ENCODE assay signal across 30 mouse cellular contexts in genomic region chr11:84865268-84865667, GRCm38 (mm10). TPM values are rescaled to one million over a fixed set of nuclear protein-coding genes. Genes with fewer than 3 reads are reported as not detected.
DNase-seq lines count a peak whose midpoint lies in the region; ATAC-seq and TF ChIP-seq lines count a peak whose summit lies in the region.
"Had no signal": no experiment of that assay in that cellular context is flagged by ENCODE, and none has a peak within 500 bp of the region (broad histone marks: within the 10 kb centered on the region; RNA-seq: fewer than 3 reads in every experiment).

No protein-coding gene starts in this region.

- H3K27me3 ChIP-seq in liver, adult 2 months (ENCODE audit: control insufficient read depth, insufficient read depth, low read length) = no peaks in the 10 kb centered on the region
- no peaks in the 10 kb centered on the region for H3K27me3 ChIP-seq in liver, embryonic 14.5 days (ENCODE audit: control insufficient read depth, insufficient read depth, low read length)
- H3K27me3 ChIP-seq in midbrain, embryonic 11.5 days (ENCODE audit: control insufficient read depth, insufficient read depth, low read length) = no peaks in the 10 kb centered on the region
- H3K27me3 ChIP-seq: forebrain, embryonic 15.5 days; hindbrain, embryonic 13.5 days; limb, embryonic 13.5 days; Patski had no signal

- H3K4me1 ChIP-seq in liver, adult 2 months (ENCODE audit: control insufficient read depth, insufficient read depth, low read length) = peaks cover 22% of the 10 kb centered on the region
- H3K4me1 ChIP-seq in liver, embryonic 14.5 days (replicated peaks; ENCODE audit: control insufficient read depth in 2 of 2, insufficient read depth in 2 of 2, low read length in 1 of 2) = peaks cover 16 to 19% of the 10 kb centered on the region in 2 experiments
- peaks cover 11% of the 10 kb centered on the region for H3K4me1 ChIP-seq in midbrain, embryonic 11.5 days (ENCODE audit: control insufficient read depth, insufficient read depth, low read length)

- DNase-seq in kidney, adult 11 months = peak; percentile 56
- no peak for DNase-seq in kidney, postnatal 10 days
- peak; percentile 93 for DNase-seq in liver, adult 2 months (ENCODE audit: extremely low read depth, low read depth, low spot score)
- no peak for DNase-seq in liver
- DNase-seq in liver, embryonic 14.5 days (ENCODE audit: low read depth in 3 of 3, low spot score in 3 of 3) = no peak
- DNase-seq in midbrain, embryonic 11.5 days (ENCODE audit: low spot score, missing footprints) = no peak
- DNase-seq in thymus, postnatal 0 days (ENCODE audit: low spot score) = no peak
- DNase-seq in cerebellum, adult 8-10 months = no peak
- DNase-seq: adrenal gland, postnatal 10 days; cerebellum, adult 9-10 months; cerebellum, postnatal 36 days; gastrocnemius, postnatal 25 days; heart, adult 11 months; heart, postnatal 4 days; lung, embryonic 14.5 days; lung, postnatal 14 days; right cerebral cortex, adult 18-20 months; spleen, adult 18-20 months; thymus, adult 2 months; thymus, postnatal 4 days had no signal

- H3K79me2 ChIP-seq in liver, adult 2 months (ENCODE audit: control insufficient read depth, insufficient read depth, low read length) = peaks cover 17% of the 10 kb centered on the region

- no peak for TF ChIP-seq POLR2A in liver, adult 2 months (IDR thresholded peaks at IDR 0.05; ENCODE audit: extremely low read depth, insufficient read depth, low read length)

- TF ChIP-seq EP300 in liver, embryonic 14.5 days (IDR thresholded peaks at IDR 0.05; ENCODE audit: low read depth) = no peak

- H3K4me3 ChIP-seq in liver, adult 2 months (ENCODE audit: insufficient read depth, low read depth, low read length) = no peak overlapping the region
- no peak overlapping the region for H3K4me3 ChIP-seq in liver, embryonic 14.5 days (ENCODE audit: insufficient read depth in 1 of 2, low read depth in 2 of 2, low read length in 2 of 2)
- no peak overlapping the region for H3K4me3 ChIP-seq in midbrain, embryonic 11.5 days (ENCODE audit: low read depth, low read length)
- H3K4me3 ChIP-seq: forebrain, embryonic 10.5 days; forebrain, embryonic 15.5 days; heart, embryonic 10.5 days; hindbrain, embryonic 13.5 days; left cerebral cortex, adult 2 months; limb, embryonic 13.5 days; midbrain, embryonic 10.5 days had no signal

- 11% methylated on average over 2 of the region's 2 CpGs for WGBS in liver, adult 2 months
- WGBS in liver, embryonic 14.5 days (ENCODE audit: insufficient replicate concordance) = 62% methylated on average over 2 of the region's 2 CpGs
- WGBS in midbrain, embryonic 11.5 days = 75% methylated on average over 2 of the region's 2 CpGs

- TF ChIP-seq CTCF in liver, adult 2 months (IDR thresholded peaks at IDR 0.05; ENCODE audit: low read depth, low read length) = no peak
- no peak for TF ChIP-seq CTCF in liver, embryonic 14.5 days (IDR thresholded peaks at IDR 0.05; ENCODE audit: low read depth)

- peaks cover 22% of the 10 kb centered on the region for H3K36me3 ChIP-seq in liver, adult 2 months (ENCODE audit: control insufficient read depth, insufficient read depth, low read length)
- H3K36me3 ChIP-seq in liver, embryonic 14.5 days (replicated peaks; ENCODE audit: control insufficient read depth, insufficient read depth, low read depth) = peaks cover 47% of the 10 kb centered on the region
- no peaks in the 10 kb centered on the region for H3K36me3 ChIP-seq in midbrain, embryonic 11.5 days (ENCODE audit: control insufficient read depth, insufficient read depth, low read length)

- no peak overlapping the region for H3K9ac ChIP-seq in liver, adult 2 months (ENCODE audit: low read depth, low read length)
- H3K9ac ChIP-seq in liver, embryonic 14.5 days (replicated peaks) = no peak overlapping the region
- no peak overlapping the region for H3K9ac ChIP-seq in midbrain, embryonic 11.5 days (ENCODE audit: low read length)
- H3K9ac ChIP-seq: forebrain, embryonic 15.5 days; hindbrain, embryonic 13.5 days; limb, embryonic 13.5 days; lung, embryonic 14.5 days had no signal

- no peaks in the 10 kb centered on the region for H3K9me3 ChIP-seq in liver, embryonic 14.5 days (ENCODE audit: control insufficient read depth, low read length)
- H3K9me3 ChIP-seq in midbrain, embryonic 11.5 days (ENCODE audit: control insufficient read depth, low read length) = no peaks in the 10 kb centered on the region
- H3K9me3 ChIP-seq: forebrain, embryonic 10.5 days; forebrain, embryonic 15.5 days; heart, embryonic 10.5 days; hindbrain, embryonic 13.5 days; limb, embryonic 13.5 days; midbrain, embryonic 10.5 days had no signal

- peak overlapping the region; percentile 43 for H3K4me2 ChIP-seq in liver, embryonic 14.5 days (ENCODE audit: low read depth)
- H3K4me2 ChIP-seq in midbrain, embryonic 11.5 days = no peak overlapping the region
- H3K4me2 ChIP-seq: forebrain, embryonic 15.5 days; hindbrain, embryonic 13.5 days; limb, embryonic 13.5 days; lung, embryonic 14.5 days had no signal

- peak overlapping the region; percentile 91 for H3K27ac ChIP-seq in liver, adult 2 months (replicated peaks; ENCODE audit: insufficient read depth, low read depth, low read length)
- H3K27ac ChIP-seq in liver, embryonic 14.5 days = no peak overlapping the region
- no peak overlapping the region for H3K27ac ChIP-seq in midbrain, embryonic 11.5 days (ENCODE audit: low read depth, low read length)
- H3K27ac ChIP-seq: forebrain, embryonic 10.5 days; forebrain, embryonic 15.5 days; heart, embryonic 10.5 days; hindbrain, embryonic 13.5 days; left cerebral cortex, adult 2 months; limb, embryonic 13.5 days; midbrain, embryonic 10.5 days had no signal

- no peak for ATAC-seq in liver, embryonic 14.5 days (ENCODE audit: insufficient read depth)
- ATAC-seq in midbrain, embryonic 11.5 days (ENCODE audit: low FRiP score) = no peak
- ATAC-seq: forebrain, embryonic 15.5 days; intestine, embryonic 16.5 days; midbrain, embryonic 16.5 days; Patski had no signal

RNA-seq across cellular contexts. Expression of gene Ggnbp2, which starts 5.3 kb away (rescaled TPM):
- 84.9 and 96.4 TPM in 2 replicates for total RNA-seq in liver, adult 2 months (2014; rRNA removed)
- polyA plus RNA-seq in liver, adult 2 months (2012; rRNA removed) = 22.5 and 34.0 TPM in 2 replicates
- 37.4 and 63.7 TPM in 2 replicates for polyA plus RNA-seq in liver, embryonic 14.5 days (2012; rRNA removed)
- polyA plus RNA-seq in liver, embryonic 14.5 days (2014; fragmentation: Nextera tagmentation; extraction: Ambion mirVana) = 48.5 and 52.9 TPM in 2 replicates
- 71.0 and 75.4 TPM in 2 replicates for polyA plus RNA-seq in midbrain, embryonic 11.5 days (2014; fragmentation: Nextera tagmentation; extraction: Ambion mirVana)
- polyA plus RNA-seq in thymus, postnatal 0 days (2015; fragmentation: Nextera tagmentation; extraction: Ambion mirVana) = 80.3 and 100 TPM in 2 replicates

RNA-seq across cellular contexts. Expression of gene Myo19, which starts 14.7 kb away (rescaled TPM):
- 2.3 and 3.7 TPM in 2 replicates for total RNA-seq in liver, adult 2 months (2014; rRNA removed)
- 5.3 and 7.7 TPM in 2 replicates for polyA plus RNA-seq in liver, adult 2 months (2012; rRNA removed)
- polyA plus RNA-seq in liver, embryonic 14.5 days (2012; rRNA removed) = 6.5 and 6.8 TPM in 2 replicates
- polyA plus RNA-seq in liver, embryonic 14.5 days (2014; fragmentation: Nextera tagmentation; extraction: Ambion mirVana) = 3.9 and 4.7 TPM in 2 replicates
- polyA plus RNA-seq in midbrain, embryonic 11.5 days (2014; fragmentation: Nextera tagmentation; extraction: Ambion mirVana) = 7.5 and 7.7 TPM in 2 replicates
- 3.0 and 3.1 TPM in 2 replicates for polyA plus RNA-seq in thymus, postnatal 0 days (2015; fragmentation: Nextera tagmentation; extraction: Ambion mirVana)

RNA-seq across cellular contexts. Expression of gene Pigw, which starts 14.8 kb away (rescaled TPM):
- total RNA-seq in liver, adult 2 months (2014; rRNA removed) = 4.2 and 4.8 TPM in 2 replicates
- polyA plus RNA-seq in liver, adult 2 months (2012; rRNA removed) = 1.2 and 1.5 TPM in 2 replicates
- polyA plus RNA-seq in liver, embryonic 14.5 days (2012; rRNA removed) = 3.3 and 4.1 TPM in 2 replicates
- polyA plus RNA-seq in liver, embryonic 14.5 days (2014; fragmentation: Nextera tagmentation; extraction: Ambion mirVana) = 1.2 and 1.4 TPM in 2 replicates
- 3.1 and 3.9 TPM in 2 replicates for polyA plus RNA-seq in midbrain, embryonic 11.5 days (2014; fragmentation: Nextera tagmentation; extraction: Ambion mirVana)
- 2.0 and 2.4 TPM in 2 replicates for polyA plus RNA-seq in thymus, postnatal 0 days (2015; fragmentation: Nextera tagmentation; extraction: Ambion mirVana)

RNA-seq across cellular contexts. Expression of gene Dhrs11, which starts 36.5 kb away (rescaled TPM):
- total RNA-seq in liver, adult 2 months (2014; rRNA removed) = 14.8 and 23.2 TPM in 2 replicates
- 68.3 and 75.1 TPM in 2 replicates for polyA plus RNA-seq in liver, adult 2 months (2012; rRNA removed)
- 210 and 211 TPM in 2 replicates for polyA plus RNA-seq in liver, embryonic 14.5 days (2012; rRNA removed)
- 201 and 216 TPM in 2 replicates for polyA plus RNA-seq in liver, embryonic 14.5 days (2014; fragmentation: Nextera tagmentation; extraction: Ambion mirVana)
- 12.2 and 12.6 TPM in 2 replicates for polyA plus RNA-seq in midbrain, embryonic 11.5 days (2014; fragmentation: Nextera tagmentation; extraction: Ambion mirVana)
- 12.0 and 12.2 TPM in 2 replicates for polyA plus RNA-seq in thymus, postnatal 0 days (2015; fragmentation: Nextera tagmentation; extraction: Ambion mirVana)

RNA-seq across cellular contexts. Expression of gene Mrm1, which starts 46.0 kb away (rescaled TPM):
- total RNA-seq in liver, adult 2 months (2014; rRNA removed) = 2.2 and 2.6 TPM in 2 replicates
- polyA plus RNA-seq in liver, adult 2 months (2012; rRNA removed) = 3.1 and 3.9 TPM in 2 replicates
- 19.7 and 32.5 TPM in 2 replicates for polyA plus RNA-seq in liver, embryonic 14.5 days (2012; rRNA removed)
- 12.0 and 13.2 TPM in 2 replicates for polyA plus RNA-seq in liver, embryonic 14.5 days (2014; fragmentation: Nextera tagmentation; extraction: Ambion mirVana)
- 10.3 and 11.4 TPM in 2 replicates for polyA plus RNA-seq in midbrain, embryonic 11.5 days (2014; fragmentation: Nextera tagmentation; extraction: Ambion mirVana)
- 14.1 and 15.1 TPM in 2 replicates for polyA plus RNA-seq in thymus, postnatal 0 days (2015; fragmentation: Nextera tagmentation; extraction: Ambion mirVana)

Comparison
In these comparisons a context has a peak if more than half of its experiments do, and no peak if none do; other contexts are left out.
1. DNase-seq: peak in kidney, adult 11 months (single experiment) and liver, adult 2 months (single experiment); none in kidney, postnatal 10 days (single experiment), liver (single experiment), liver, embryonic 14.5 days (0 of 3), midbrain, embryonic 11.5 days (single experiment), thymus, postnatal 0 days (single experiment) and cerebellum, adult 8-10 months (single experiment).